Mouse (Mus musculus): ENCODE results near the gene Tcaim.

DNA sequence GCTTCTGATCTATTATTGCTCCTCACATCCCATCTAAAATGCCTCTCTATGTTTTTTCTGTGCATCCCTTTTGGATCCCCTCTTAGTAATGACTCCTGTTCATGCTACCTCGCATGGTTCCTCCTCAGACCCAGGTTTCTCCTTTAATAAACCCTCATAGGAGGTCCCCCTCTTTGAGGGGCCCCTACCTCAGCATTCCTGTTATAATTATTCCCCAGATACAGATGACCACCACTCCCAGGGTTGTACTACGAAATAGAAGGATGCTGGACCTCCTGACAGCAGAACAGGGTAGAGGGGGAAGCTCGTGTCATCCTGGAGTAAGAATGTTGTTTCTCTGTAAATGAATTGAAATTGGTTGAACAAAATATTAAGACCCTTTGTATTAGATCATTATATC lies 80.0 kb downstream of the Tcaim start, which contains the start of gene Zkscan7:
- TF ChIP-seq POLR2A (IDR thresholded peaks at IDR 0.05; ENCODE audit: borderline replicate concordance, extremely low read depth, low read depth, low read length) (no peak), CTCF (IDR thresholded peaks at IDR 0.05; ENCODE audit: insufficient read depth, low read length) (no peak)

All from lung, adult 2 months (tissue).